Mouse (Mus musculus): ENCODE data around the gene Mamdc2.

- TF ChIP-seq POLR2A (IDR thresholded peaks at IDR 0.05; ENCODE audit: low read depth, low read length) (no peak), CTCF (conservative IDR thresholded peaks at IDR 0.05; ENCODE audit: insufficient read depth, insufficient read length, low read depth, low read length) (no peak)
These were observed 65.8 kb downstream of the Mamdc2 start for GRCm38 (mm10) chr19:23382396-23382795.

Data from kidney, adult 2 months (tissue).